Mouse (Mus musculus): ENCODE data around the gene Slc35e4. TPM values are rescaled to one million over a fixed set of nuclear protein-coding genes. Genes with fewer than 3 reads are reported as not detected.

Slc35e4 gene
- polyA plus RNA-seq, 2 experiments, result 4.6 to 4.8 TPM

GRCm38 (mm10) chr11:3909236-3909635 lies 5.2 kb downstream of the Slc35e4 start:
- Histone ChIP-seq H3K4me3 (replicated peaks; ENCODE audit: low read length) (no peak overlapping the region), H3K4me1 (ENCODE audit: control insufficient read depth, insufficient read depth, low read length) (peaks cover 16% of the 10 kb centered on the region), H3K9me3 (ENCODE audit: control insufficient read depth, low read length) (no peaks in the 10 kb centered on the region), H3K27me3 (ENCODE audit: control insufficient read depth, insufficient read depth, low read length) (peaks cover 5% of the 10 kb centered on the region), H3K9ac (ENCODE audit: low read depth, low read length, severe bottlenecking) (no peak overlapping the region), H3K36me3 (ENCODE audit: control insufficient read depth, insufficient read depth, low read length) (0 out of 2 replicates have a peak, but pooled peaks cover 2% of the 10 kb centered on the region), H3K27ac (replicated peaks; ENCODE audit: low read depth, low read length) (no peak overlapping the region), H3K4me2 (replicated peaks; ENCODE audit: low read depth, low read length, severe bottlenecking) (no peak overlapping the region)
- no peak for TF ChIP-seq POLR2A (IDR thresholded peaks at IDR 0.05; ENCODE audit: borderline replicate concordance, extremely low read depth, insufficient read depth, insufficient read length)
- ATAC-seq (ENCODE audit: low FRiP score, low read depth) (no peak), DNase-seq (ENCODE audit: low spot score) (no peak)
- WGBS, result 85% methylated on average over 4 of the region's 4 CpGs

- Histone ChIP-seq H3K9ac (ENCODE audit: low read depth, low read length, severe bottlenecking) (no peak overlapping the region), H3K27me3 (ENCODE audit: control insufficient read depth, insufficient read depth, low read length) (no peaks in the 10 kb centered on the region), H3K4me2 (replicated peaks; ENCODE audit: low read depth, low read length, severe bottlenecking) (no peak overlapping the region), H3K4me3 (replicated peaks; ENCODE audit: low read length) (no peak overlapping the region), H3K9me3 (ENCODE audit: control insufficient read depth, low read length) (no peaks in the 10 kb centered on the region), H3K36me3 (ENCODE audit: control insufficient read depth, insufficient read depth, low read length) (0 out of 2 replicates have a peak, but pooled peaks cover 2% of the 10 kb centered on the region), H3K4me1 (ENCODE audit: control insufficient read depth, insufficient read depth, low read length) (no peaks in the 10 kb centered on the region), H3K27ac (replicated peaks; ENCODE audit: low read depth, low read length) (no peak overlapping the region)
- DNase-seq (ENCODE audit: low spot score), result no peak
- TF ChIP-seq POLR2A (IDR thresholded peaks at IDR 0.05; ENCODE audit: borderline replicate concordance, extremely low read depth, insufficient read depth, insufficient read length), result no peak
- WGBS, result 88% methylated on average over 1 of the region's 1 CpGs
- ATAC-seq (ENCODE audit: low FRiP score, low read depth), result no peak
Observed at GRCm38 (mm10) chr11:3905446-3905845, 9.0 kb downstream of the Slc35e4 start.

DNA sequence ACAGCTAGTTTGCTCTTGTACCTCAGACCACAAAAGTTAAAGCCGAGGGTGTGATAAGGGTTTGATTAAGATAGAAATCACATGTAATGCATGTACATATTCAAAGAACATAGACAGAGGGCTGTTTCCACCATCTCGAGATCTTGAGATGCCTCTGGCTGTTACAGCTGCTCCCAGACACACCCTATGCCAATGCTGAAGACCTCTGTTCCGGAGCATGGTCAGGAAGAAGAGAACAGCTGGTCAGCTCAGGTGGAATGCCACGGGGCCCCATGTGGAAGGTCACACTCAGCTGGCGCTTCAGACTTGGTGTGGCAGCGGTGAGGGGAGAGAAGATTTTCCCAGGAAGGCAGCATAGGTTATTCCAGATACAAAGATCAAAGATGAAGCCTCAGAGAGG lies 9.8 kb downstream of the Slc35e4 start:
- Histone ChIP-seq H3K9ac (ENCODE audit: low read depth, low read length, severe bottlenecking) (no peak overlapping the region), H3K36me3 (ENCODE audit: control insufficient read depth, insufficient read depth, low read length) (0 out of 2 replicates have a peak, but pooled peaks cover 2% of the 10 kb centered on the region), H3K9me3 (ENCODE audit: control insufficient read depth, low read length) (no peaks in the 10 kb centered on the region), H3K4me1 (ENCODE audit: control insufficient read depth, insufficient read depth, low read length) (no peaks in the 10 kb centered on the region), H3K4me3 (replicated peaks; ENCODE audit: low read length) (no peak overlapping the region), H3K4me2 (replicated peaks; ENCODE audit: low read depth, low read length, severe bottlenecking) (no peak overlapping the region), H3K27me3 (ENCODE audit: control insufficient read depth, insufficient read depth, low read length) (no peaks in the 10 kb centered on the region), H3K27ac (replicated peaks; ENCODE audit: low read depth, low read length) (no peak overlapping the region)
- DNase-seq (ENCODE audit: low spot score) (no peak), ATAC-seq (ENCODE audit: low FRiP score, low read depth) (no peak)
- 76% methylated on average over 6 of the region's 6 CpGs for WGBS
- no peak for TF ChIP-seq POLR2A (IDR thresholded peaks at IDR 0.05; ENCODE audit: borderline replicate concordance, extremely low read depth, insufficient read depth, insufficient read length)

DNA sequence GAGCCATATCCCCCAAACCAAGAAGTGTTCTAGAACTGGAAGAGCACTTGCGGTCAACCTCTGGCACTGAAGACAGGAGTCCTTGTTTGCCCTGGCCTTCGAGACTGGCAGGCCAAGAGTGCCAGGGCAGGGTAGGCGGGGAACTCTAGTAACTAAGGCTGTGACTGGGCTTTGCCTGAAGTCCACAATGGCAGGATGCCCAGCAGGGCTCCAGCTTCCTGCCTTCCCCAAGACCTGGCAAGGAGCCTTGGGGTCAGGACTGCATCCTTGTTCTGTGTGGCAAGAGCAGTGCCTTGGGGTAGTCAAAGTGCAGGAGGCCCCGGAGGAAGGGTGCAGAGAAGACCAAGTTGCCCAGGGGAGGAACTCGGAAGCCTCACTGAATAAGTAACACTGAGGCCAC lies 11.4 kb downstream of the Slc35e4 start:
- Histone ChIP-seq H3K27ac (replicated peaks; ENCODE audit: low read depth, low read length) (no peak overlapping the region), H3K9me3 (ENCODE audit: control insufficient read depth, low read length) (no peaks in the 10 kb centered on the region), H3K27me3 (ENCODE audit: control insufficient read depth, insufficient read depth, low read length) (no peaks in the 10 kb centered on the region), H3K36me3 (ENCODE audit: control insufficient read depth, insufficient read depth, low read length) (peaks cover 6% of the 10 kb centered on the region), H3K9ac (ENCODE audit: low read depth, low read length, severe bottlenecking) (no peak overlapping the region), H3K4me2 (replicated peaks; ENCODE audit: low read depth, low read length, severe bottlenecking) (no peak overlapping the region), H3K4me3 (replicated peaks; ENCODE audit: low read length) (no peak overlapping the region), H3K4me1 (ENCODE audit: control insufficient read depth, insufficient read depth, low read length) (no peaks in the 10 kb centered on the region)
- no peak for ATAC-seq (ENCODE audit: low FRiP score, low read depth)
- 81% methylated on average over 5 of the region's 5 CpGs for WGBS
- no peak for DNase-seq (ENCODE audit: low spot score)
- TF ChIP-seq POLR2A (IDR thresholded peaks at IDR 0.05; ENCODE audit: borderline replicate concordance, extremely low read depth, insufficient read depth, insufficient read length), result no peak

DNA sequence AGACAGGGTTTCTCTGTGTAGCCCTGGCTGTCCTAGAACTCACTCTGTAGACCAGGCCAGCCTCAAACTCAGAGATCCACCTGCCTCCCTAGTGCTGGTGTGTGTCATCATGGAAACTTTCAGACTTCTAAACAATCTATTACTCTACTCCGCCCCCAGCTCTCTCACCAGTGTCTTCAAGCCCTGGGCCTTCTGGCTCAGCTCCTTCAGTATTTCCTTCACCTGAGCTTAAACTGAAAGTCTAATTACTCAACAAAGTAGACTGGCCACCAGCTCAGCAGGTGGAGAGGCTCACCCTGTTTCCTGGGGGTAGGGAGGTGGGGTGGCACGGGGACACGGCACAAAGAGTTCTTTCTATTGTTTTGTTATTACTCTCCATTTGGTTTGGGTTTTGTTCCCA lies 11.9 kb downstream of the Slc35e4 start:
- H3K4me2 ChIP-seq (replicated peaks; ENCODE audit: low read depth, low read length, severe bottlenecking), result no peak overlapping the region
- no peak overlapping the region for H3K4me3 ChIP-seq (replicated peaks; ENCODE audit: low read length)
- no peak overlapping the region for H3K27ac ChIP-seq (replicated peaks; ENCODE audit: low read depth, low read length)
- H3K4me1 ChIP-seq (ENCODE audit: control insufficient read depth, insufficient read depth, low read length), result no peaks in the 10 kb centered on the region
- no peaks in the 10 kb centered on the region for H3K27me3 ChIP-seq (ENCODE audit: control insufficient read depth, insufficient read depth, low read length)
- DNase-seq (ENCODE audit: low spot score), result no peak
- peaks cover 6% of the 10 kb centered on the region for H3K36me3 ChIP-seq (ENCODE audit: control insufficient read depth, insufficient read depth, low read length)
- TF ChIP-seq POLR2A (IDR thresholded peaks at IDR 0.05; ENCODE audit: borderline replicate concordance, extremely low read depth, insufficient read depth, insufficient read length), result no peak
- 88% methylated on average over 3 of the region's 3 CpGs for WGBS
- no peaks in the 10 kb centered on the region for H3K9me3 ChIP-seq (ENCODE audit: control insufficient read depth, low read length)
- ATAC-seq (ENCODE audit: low FRiP score, low read depth), result no peak
- H3K9ac ChIP-seq (ENCODE audit: low read depth, low read length, severe bottlenecking), result no peak overlapping the region

GRCm38 (mm10) chr11:3900296-3900695 lies 14.2 kb downstream of the Slc35e4 start:
- TF ChIP-seq POLR2A (IDR thresholded peaks at IDR 0.05; ENCODE audit: borderline replicate concordance, extremely low read depth, insufficient read depth, insufficient read length), result no peak
- Histone ChIP-seq H3K4me3 (replicated peaks; ENCODE audit: low read length) (no peak overlapping the region), H3K27ac (replicated peaks; ENCODE audit: low read depth, low read length) (no peak overlapping the region), H3K4me2 (replicated peaks; ENCODE audit: low read depth, low read length, severe bottlenecking) (no peak overlapping the region), H3K9ac (ENCODE audit: low read depth, low read length, severe bottlenecking) (no peak overlapping the region), H3K27me3 (ENCODE audit: control insufficient read depth, insufficient read depth, low read length) (no peaks in the 10 kb centered on the region), H3K9me3 (ENCODE audit: control insufficient read depth, low read length) (no peaks in the 10 kb centered on the region), H3K36me3 (ENCODE audit: control insufficient read depth, insufficient read depth, low read length) (peaks cover 9% of the 10 kb centered on the region), H3K4me1 (ENCODE audit: control insufficient read depth, insufficient read depth, low read length) (no peaks in the 10 kb centered on the region)
- no peak for DNase-seq (ENCODE audit: low spot score)
- ATAC-seq (ENCODE audit: low FRiP score, low read depth), result no peak
- WGBS, result 76% methylated on average over 6 of the region's 6 CpGs

Data from limb, embryonic 14.5 days (tissue).